Mouse (Mus musculus) thymus, adult 2 months (tissue): ENCODE data around the gene Cped1.

Experiments
- CTCF ChIP-seq: fragments of 200-500 bp; IDR thresholded peaks from 2 replicates; pipeline ENCODE4 v1.5.1; 2012; ENCODE audit warnings: mild to moderate bottlenecking, control low read depth, low read length, moderate library complexity, borderline replicate concordance; ENCODE audit not compliant: control insufficient read depth, poor library complexity, insufficient read depth; ENCODE audit errors: extremely low read depth
- POLR2A ChIP-seq: fragments of 200-500 bp; IDR thresholded peaks from 2 replicates; pipeline ENCODE4 v1.6.1; 2012; ENCODE audit warnings: mild to moderate bottlenecking, low read length, control low read depth, moderate library complexity; ENCODE audit not compliant: control insufficient read depth, poor library complexity, insufficient read depth; ENCODE audit errors: extremely low read depth

- no peak for TF ChIP-seq CTCF
- no peak for TF ChIP-seq POLR2A
Measured at GRCm38 (mm10) chr6:22221134-22221533, 235.4 kb downstream of the Cped1 start.
